Mouse (Mus musculus): Measurements from ENCODE around the gene Ttk. TPM values are rescaled to one million over a fixed set of nuclear protein-coding genes. Genes with fewer than 3 reads are reported as not detected.
A peak's percentile ranks its signal among the peaks of the same experiment; 100 is the strongest.

The Ttk gene
- total and polyA plus RNA-seq, 2 experiments, result 0.18 TPM; not detected in 1

DNA sequence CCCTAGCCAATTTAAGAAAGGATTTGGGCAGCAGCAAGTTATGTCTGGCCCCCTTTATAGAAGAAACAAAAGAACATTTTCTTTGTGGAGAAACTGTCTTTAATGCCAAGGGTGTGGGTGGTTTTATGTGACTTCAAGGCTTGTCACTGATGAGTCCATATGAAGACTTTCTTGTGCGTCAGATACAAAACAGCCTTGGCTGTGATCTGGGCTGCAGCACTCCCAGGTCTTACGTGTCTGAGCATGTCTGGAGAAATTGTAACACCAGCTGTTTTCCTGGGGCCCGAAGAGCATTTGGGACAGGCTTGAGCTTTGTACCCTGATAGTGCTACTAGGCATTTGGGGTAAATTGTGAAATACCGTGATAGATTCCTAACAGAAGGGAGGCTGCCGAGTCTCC is 11.6 kb upstream of the Ttk start:
- Histone ChIP-seq H3K79me2 (ENCODE audit: control insufficient read depth, insufficient read depth, low read length) (no peaks in the 10 kb centered on the region), H3K36me3 (ENCODE audit: control insufficient read depth, insufficient read depth, low read length) (no peaks in the 10 kb centered on the region), H3K27ac (replicated peaks; ENCODE audit: insufficient read depth, low read depth, low read length) (no peak overlapping the region), H3K27me3 (ENCODE audit: control insufficient read depth, insufficient read depth, low read length) (no peaks in the 10 kb centered on the region), H3K4me1 (ENCODE audit: control insufficient read depth, insufficient read depth, low read length) (no peaks in the 10 kb centered on the region), H3K9ac (ENCODE audit: low read depth, low read length) (no peak overlapping the region), H3K4me3 (ENCODE audit: insufficient read depth, low read depth, low read length) (no peak overlapping the region)
- 51% methylated on average over 5 of the region's 5 CpGs for WGBS
- TF ChIP-seq CTCF (IDR thresholded peaks at IDR 0.05; ENCODE audit: low read depth, low read length), result no peak
- no peak for TF ChIP-seq POLR2A (IDR thresholded peaks at IDR 0.05; ENCODE audit: extremely low read depth, insufficient read depth, low read length)
- DNase-seq (ENCODE audit: extremely low read depth, low read depth, low spot score), result no peak

DNA sequence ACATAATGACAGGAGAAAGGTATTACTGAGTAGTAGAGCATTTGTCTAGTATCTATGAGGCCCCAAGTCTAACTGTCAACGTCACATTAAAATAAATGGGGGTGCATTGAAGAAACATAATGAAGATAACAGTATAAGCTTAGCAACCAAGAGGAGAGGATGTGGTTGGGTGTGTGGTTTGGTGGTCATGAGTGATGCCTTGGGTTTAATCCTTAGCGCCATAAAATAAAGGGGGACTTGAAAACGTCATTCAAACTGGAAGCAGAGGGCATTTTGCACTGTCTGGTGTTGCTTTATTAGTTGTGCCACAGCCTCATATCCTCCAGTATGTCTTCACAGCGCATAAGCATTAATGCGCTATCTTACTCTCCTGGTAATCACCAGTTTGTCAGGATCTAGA is 4.6 kb upstream of the Ttk start:
- H3K9ac ChIP-seq (ENCODE audit: low read depth, low read length), result no peak overlapping the region
- TF ChIP-seq POLR2A (IDR thresholded peaks at IDR 0.05; ENCODE audit: extremely low read depth, insufficient read depth, low read length) (no peak), CTCF (IDR thresholded peaks at IDR 0.05; ENCODE audit: low read depth, low read length) (no peak)
- H3K27me3 ChIP-seq (ENCODE audit: control insufficient read depth, insufficient read depth, low read length), result no peaks in the 10 kb centered on the region
- 81% methylated on average over 5 of the region's 5 CpGs for WGBS
- H3K27ac ChIP-seq (replicated peaks; ENCODE audit: insufficient read depth, low read depth, low read length), result no peak overlapping the region
- H3K79me2 ChIP-seq (ENCODE audit: control insufficient read depth, insufficient read depth, low read length), result no peaks in the 10 kb centered on the region
- 0 out of 2 replicates have a peak, but pooled peaks cover under 1% of the 10 kb centered on the region for H3K4me1 ChIP-seq (ENCODE audit: control insufficient read depth, insufficient read depth, low read length)
- no peaks in the 10 kb centered on the region for H3K36me3 ChIP-seq (ENCODE audit: control insufficient read depth, insufficient read depth, low read length)
- no peak overlapping the region for H3K4me3 ChIP-seq (ENCODE audit: insufficient read depth, low read depth, low read length)
- no peak for DNase-seq (ENCODE audit: extremely low read depth, low read depth, low spot score)

DNA sequence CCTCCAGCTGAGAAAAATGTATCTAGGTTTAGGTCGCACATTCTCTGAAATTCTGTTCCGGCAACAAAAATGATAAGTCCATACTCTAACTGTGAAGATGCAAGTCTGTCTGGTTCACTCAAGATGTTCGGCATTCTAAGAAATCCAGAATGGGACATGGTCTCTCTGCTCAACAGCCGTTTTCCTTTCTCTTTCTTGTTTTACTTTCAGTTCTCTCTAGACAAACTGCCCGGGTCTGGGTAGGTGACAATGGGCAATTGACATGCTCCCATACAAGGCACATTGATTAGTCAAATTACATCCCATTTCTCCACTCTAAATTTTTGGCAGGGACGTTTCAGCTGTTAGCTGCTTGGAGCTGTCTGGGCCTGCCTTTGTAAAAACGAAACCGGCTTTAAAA is 3.3 kb upstream of the Ttk start:
- 0 out of 2 replicates have a peak, but pooled peaks cover 5% of the 10 kb centered on the region for H3K4me1 ChIP-seq (ENCODE audit: control insufficient read depth, insufficient read depth, low read length)
- no peak overlapping the region for H3K4me3 ChIP-seq (ENCODE audit: insufficient read depth, low read depth, low read length)
- H3K27ac ChIP-seq (replicated peaks; ENCODE audit: insufficient read depth, low read depth, low read length), result no peak overlapping the region
- no peaks in the 10 kb centered on the region for H3K79me2 ChIP-seq (ENCODE audit: control insufficient read depth, insufficient read depth, low read length)
- WGBS, result 77% methylated on average over 8 of the region's 8 CpGs
- no peak for DNase-seq (ENCODE audit: extremely low read depth, low read depth, low spot score)
- H3K9ac ChIP-seq (ENCODE audit: low read depth, low read length), result no peak overlapping the region
- H3K36me3 ChIP-seq (ENCODE audit: control insufficient read depth, insufficient read depth, low read length), result no peaks in the 10 kb centered on the region
- H3K27me3 ChIP-seq (ENCODE audit: control insufficient read depth, insufficient read depth, low read length), result no peaks in the 10 kb centered on the region
- TF ChIP-seq CTCF (IDR thresholded peaks at IDR 0.05; ENCODE audit: low read depth, low read length) (no peak), POLR2A (IDR thresholded peaks at IDR 0.05; ENCODE audit: extremely low read depth, insufficient read depth, low read length) (no peak)

DNA sequence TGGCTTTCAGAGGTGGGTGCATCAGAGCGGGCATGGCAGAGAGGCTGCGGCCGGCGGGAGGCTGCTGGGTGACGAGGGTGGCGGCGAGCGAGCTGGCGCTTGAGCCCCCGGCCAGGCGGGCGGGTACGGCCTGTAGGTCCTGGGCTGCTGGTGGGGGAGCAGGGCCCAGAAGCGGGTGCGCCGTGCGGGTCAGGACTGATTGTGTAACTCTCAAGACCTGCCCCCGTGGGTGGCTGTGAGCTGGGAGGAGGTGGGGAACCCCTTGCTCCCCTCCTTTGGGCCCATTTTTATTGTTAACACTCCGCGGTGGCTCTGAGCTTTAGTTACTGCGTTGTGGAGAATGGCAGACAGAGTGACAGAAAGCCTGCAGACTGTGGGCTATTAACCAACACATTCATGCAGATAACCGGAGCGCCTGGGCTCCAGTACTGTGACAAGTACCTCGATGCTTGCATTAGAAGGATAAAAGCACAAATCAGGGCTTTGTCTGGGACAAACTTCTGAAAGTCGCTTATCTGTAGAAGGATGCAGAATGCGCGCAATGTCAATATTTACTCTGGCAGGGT is 342 bp downstream of the Ttk start:
- H3K27ac ChIP-seq (replicated peaks; ENCODE audit: insufficient read depth, low read depth, low read length), result no peak overlapping the region
- 1% methylated on average over 27 of the region's 27 CpGs for WGBS
- H3K9ac ChIP-seq (ENCODE audit: low read depth, low read length), result peak overlapping the region; percentile 59
- no peaks in the 10 kb centered on the region for H3K79me2 ChIP-seq (ENCODE audit: control insufficient read depth, insufficient read depth, low read length)
- H3K4me3 ChIP-seq (ENCODE audit: insufficient read depth, low read depth, low read length), result peak overlapping the region; percentile 81
- H3K27me3 ChIP-seq (ENCODE audit: control insufficient read depth, insufficient read depth, low read length), result no peaks in the 10 kb centered on the region
- 0 out of 2 replicates have a peak, but pooled peaks cover 5% of the 10 kb centered on the region for H3K4me1 ChIP-seq (ENCODE audit: control insufficient read depth, insufficient read depth, low read length)
- no peaks in the 10 kb centered on the region for H3K36me3 ChIP-seq (ENCODE audit: control insufficient read depth, insufficient read depth, low read length)
- DNase-seq (ENCODE audit: extremely low read depth, low read depth, low spot score), result peak; percentile 43
- TF ChIP-seq POLR2A (IDR thresholded peaks at IDR 0.05; ENCODE audit: extremely low read depth, insufficient read depth, low read length) (no peak), CTCF (IDR thresholded peaks at IDR 0.05; ENCODE audit: low read depth, low read length) (no peak)

DNA sequence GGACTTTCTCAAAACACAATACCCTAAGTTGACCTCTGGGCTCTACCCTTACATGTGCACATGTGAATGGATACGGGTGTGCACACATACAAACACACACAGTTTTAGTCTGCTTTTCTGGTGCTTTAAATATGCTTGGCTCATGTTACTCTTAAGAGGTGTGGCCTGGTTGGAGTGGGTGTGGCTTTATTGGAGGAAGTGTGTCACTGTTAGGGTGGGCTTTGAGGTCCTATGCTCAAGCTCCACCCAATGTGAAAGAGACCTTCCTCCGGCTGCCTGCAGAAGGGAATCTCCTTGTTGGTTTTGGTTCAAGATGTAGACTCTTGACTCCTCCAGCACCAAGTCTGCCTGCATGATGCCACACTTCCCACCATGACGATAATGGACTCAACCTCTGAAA is 18.0 kb downstream of the Ttk start:
- DNase-seq (ENCODE audit: extremely low read depth, low read depth, low spot score), result no peak
- Histone ChIP-seq H3K27ac (replicated peaks; ENCODE audit: insufficient read depth, low read depth, low read length) (no peak overlapping the region), H3K4me3 (ENCODE audit: insufficient read depth, low read depth, low read length) (no peak overlapping the region), H3K79me2 (ENCODE audit: control insufficient read depth, insufficient read depth, low read length) (no peaks in the 10 kb centered on the region), H3K9ac (ENCODE audit: low read depth, low read length) (no peak overlapping the region), H3K27me3 (ENCODE audit: control insufficient read depth, insufficient read depth, low read length) (no peaks in the 10 kb centered on the region), H3K36me3 (ENCODE audit: control insufficient read depth, insufficient read depth, low read length) (no peaks in the 10 kb centered on the region), H3K4me1 (ENCODE audit: control insufficient read depth, insufficient read depth, low read length) (no peaks in the 10 kb centered on the region)
- WGBS, result 94% methylated on average over 3 of the region's 3 CpGs
- TF ChIP-seq POLR2A (IDR thresholded peaks at IDR 0.05; ENCODE audit: extremely low read depth, insufficient read depth, low read length) (no peak), CTCF (IDR thresholded peaks at IDR 0.05; ENCODE audit: low read depth, low read length) (no peak)

DNA sequence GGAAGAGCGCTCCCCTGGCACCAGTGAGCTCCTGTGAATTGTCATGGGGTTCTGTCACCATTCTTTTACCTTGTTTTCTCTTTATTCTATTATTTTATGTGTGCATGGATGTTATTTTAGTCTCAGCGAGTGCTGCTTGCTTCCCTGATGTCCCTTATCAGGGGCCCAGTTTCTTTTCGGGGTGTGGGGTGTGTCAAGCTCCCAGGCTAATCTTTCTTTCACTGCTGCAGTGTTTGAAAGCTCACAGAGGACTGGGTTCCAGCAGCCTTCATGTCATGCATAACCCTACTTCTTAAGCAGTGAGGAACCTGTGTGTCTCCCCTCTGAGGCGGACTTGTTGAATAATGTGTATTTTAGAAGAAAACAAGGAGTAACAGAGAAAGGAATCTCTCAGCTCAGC is 30.7 kb downstream of the Ttk start:
- no peaks in the 10 kb centered on the region for H3K36me3 ChIP-seq (ENCODE audit: control insufficient read depth, insufficient read depth, low read length)
- no peak overlapping the region for H3K9ac ChIP-seq (ENCODE audit: low read depth, low read length)
- WGBS, result 89% methylated on average over 4 of the region's 4 CpGs
- TF ChIP-seq CTCF (IDR thresholded peaks at IDR 0.05; ENCODE audit: low read depth, low read length) (no peak), POLR2A (IDR thresholded peaks at IDR 0.05; ENCODE audit: extremely low read depth, insufficient read depth, low read length) (no peak)
- no peak overlapping the region for H3K4me3 ChIP-seq (ENCODE audit: insufficient read depth, low read depth, low read length)
- H3K27me3 ChIP-seq (ENCODE audit: control insufficient read depth, insufficient read depth, low read length), result no peaks in the 10 kb centered on the region
- no peaks in the 10 kb centered on the region for H3K79me2 ChIP-seq (ENCODE audit: control insufficient read depth, insufficient read depth, low read length)
- no peak overlapping the region for H3K27ac ChIP-seq (replicated peaks; ENCODE audit: insufficient read depth, low read depth, low read length)
- DNase-seq (ENCODE audit: extremely low read depth, low read depth, low spot score), result no peak
- H3K4me1 ChIP-seq (ENCODE audit: control insufficient read depth, insufficient read depth, low read length), result no peaks in the 10 kb centered on the region

Measured in liver, adult 2 months (tissue).